15 mouse cellular contexts compared by ENCODE assay signal in genomic region chr6:144169791-144170190, GRCm38 (mm10).
DNase-seq lines count a peak whose midpoint lies in the region; ATAC-seq and TF ChIP-seq lines count a peak whose summit lies in the region.
"Had no signal": no experiment of that assay in that cellular context is flagged by ENCODE, and none has a peak within 500 bp of the region (broad histone marks: within the 10 kb centered on the region; RNA-seq: fewer than 3 reads in every experiment).

No protein-coding gene starts in this region.

- no peak overlapping the region for H3K9ac ChIP-seq in hindbrain, postnatal 0 days (replicated peaks; ENCODE audit: low read length)
- H3K9ac ChIP-seq in midbrain, embryonic 13.5 days (replicated peaks) = no peak overlapping the region
- H3K9ac ChIP-seq in midbrain, postnatal 0 days (replicated peaks; ENCODE audit: low read length, poor library complexity, severe bottlenecking) = no peak overlapping the region
- H3K9ac ChIP-seq in embryonic facial prominence, embryonic 11.5 days (replicated peaks; ENCODE audit: low read length) = no peak overlapping the region
- H3K9ac ChIP-seq in stomach, postnatal 0 days (ENCODE audit: low read length) = no peak overlapping the region
- H3K9ac ChIP-seq: lung, embryonic 14.5 days had no signal

- no peaks in the 10 kb centered on the region for H3K36me3 ChIP-seq in hindbrain, embryonic 10.5 days
- no peaks in the 10 kb centered on the region for H3K36me3 ChIP-seq in hindbrain, postnatal 0 days (ENCODE audit: insufficient read depth, low read length)
- H3K36me3 ChIP-seq in midbrain, embryonic 13.5 days = no peaks in the 10 kb centered on the region
- H3K36me3 ChIP-seq in midbrain, postnatal 0 days (ENCODE audit: insufficient read depth, low read length) = no peaks in the 10 kb centered on the region
- H3K36me3 ChIP-seq in embryonic facial prominence, embryonic 11.5 days (replicated peaks; ENCODE audit: control insufficient read depth, insufficient read depth, low read depth, low read length) = no peaks in the 10 kb centered on the region
- H3K36me3 ChIP-seq in stomach, postnatal 0 days (ENCODE audit: control insufficient read depth, insufficient read depth, low read length) = no peaks in the 10 kb centered on the region

- no peaks in the 10 kb centered on the region for H3K9me3 ChIP-seq in hindbrain, embryonic 10.5 days
- no peaks in the 10 kb centered on the region for H3K9me3 ChIP-seq in hindbrain, postnatal 0 days (ENCODE audit: low read length)
- H3K9me3 ChIP-seq in midbrain, embryonic 13.5 days = no peaks in the 10 kb centered on the region
- H3K9me3 ChIP-seq in midbrain, postnatal 0 days (ENCODE audit: low read length) = no peaks in the 10 kb centered on the region
- no peaks in the 10 kb centered on the region for H3K9me3 ChIP-seq in embryonic facial prominence, embryonic 11.5 days (replicated peaks; ENCODE audit: control insufficient read depth, low read length)
- no peaks in the 10 kb centered on the region for H3K9me3 ChIP-seq in stomach, postnatal 0 days (ENCODE audit: control insufficient read depth, low read length)

- no peak for TF ChIP-seq EP300 in stomach, postnatal 0 days (optimal IDR thresholded peaks at IDR 0.05)

- H3K27ac ChIP-seq in hindbrain, embryonic 10.5 days = peak overlapping the region; percentile 78
- H3K27ac ChIP-seq in hindbrain, postnatal 0 days = no peak overlapping the region
- H3K27ac ChIP-seq in midbrain, embryonic 13.5 days = no peak overlapping the region
- no peak overlapping the region for H3K27ac ChIP-seq in midbrain, postnatal 0 days (ENCODE audit: low read depth, low read length)
- 0 out of 2 replicates have a peak overlapping the region, but pooled peaks have one; percentile 20 for H3K27ac ChIP-seq in embryonic facial prominence, embryonic 11.5 days (replicated peaks; ENCODE audit: low read depth, low read length)
- 0 out of 2 replicates have a peak overlapping the region, but pooled peaks have one; percentile 24 for H3K27ac ChIP-seq in stomach, postnatal 0 days (replicated peaks)
- H3K27ac ChIP-seq: macrophage had no signal

- H3K4me1 ChIP-seq in hindbrain, embryonic 10.5 days (replicated peaks) = peaks cover 66% of the 10 kb centered on the region
- H3K4me1 ChIP-seq in hindbrain, postnatal 0 days (ENCODE audit: insufficient read depth, low read length) = peaks cover 14% of the 10 kb centered on the region
- H3K4me1 ChIP-seq in midbrain, embryonic 13.5 days (replicated peaks) = peaks cover 41% of the 10 kb centered on the region
- 0 out of 2 replicates have a peak, but pooled peaks cover 4% of the 10 kb centered on the region for H3K4me1 ChIP-seq in midbrain, postnatal 0 days (ENCODE audit: insufficient read depth, low read length)
- H3K4me1 ChIP-seq in embryonic facial prominence, embryonic 11.5 days (ENCODE audit: control insufficient read depth, insufficient read depth, low read length) = no peaks in the 10 kb centered on the region; the same call in 1 of the 2 replicates
- 0 out of 2 replicates have a peak, but pooled peaks cover 3% of the 10 kb centered on the region for H3K4me1 ChIP-seq in stomach, postnatal 0 days (replicated peaks; ENCODE audit: control insufficient read depth, insufficient read depth)

- no peak for ATAC-seq in hindbrain, postnatal 0 days
- ATAC-seq in midbrain, embryonic 13.5 days = 0 out of 2 replicates have a peak, but pooled peaks have one; percentile 32
- no peak for ATAC-seq in midbrain, postnatal 0 days (ENCODE audit: low FRiP score)
- 0 out of 2 replicates have a peak, but pooled peaks have one; percentile 32 for ATAC-seq in embryonic facial prominence, embryonic 11.5 days (replicated peaks; ENCODE audit: insufficient number of reproducible peaks, low FRiP score, low TSS enrichment, low read depth)
- ATAC-seq in stomach, postnatal 0 days (ENCODE audit: low FRiP score, low TSS enrichment) = no peak
- ATAC-seq: inflammation-experienced regulatory T-cells, adult 6 months had no signal

- 20% methylated on average over 4 of the region's 4 CpGs for WGBS in hindbrain, embryonic 10.5 days
- 36% methylated on average over 4 of the region's 4 CpGs for WGBS in hindbrain, postnatal 0 days
- WGBS in midbrain, embryonic 13.5 days = 12% methylated on average over 4 of the region's 4 CpGs
- 34% methylated on average over 4 of the region's 4 CpGs for WGBS in midbrain, postnatal 0 days
- 6% methylated on average over 4 of the region's 4 CpGs for WGBS in embryonic facial prominence, embryonic 11.5 days
- 34% methylated on average over 4 of the region's 4 CpGs for WGBS in stomach, postnatal 0 days

- no peak overlapping the region for H3K4me2 ChIP-seq in hindbrain, postnatal 0 days (ENCODE audit: low read depth, low read length)
- H3K4me2 ChIP-seq in midbrain, embryonic 13.5 days (replicated peaks) = no peak overlapping the region
- H3K4me2 ChIP-seq in midbrain, postnatal 0 days (ENCODE audit: low read depth, low read length, poor library complexity, severe bottlenecking) = no peak overlapping the region
- H3K4me2 ChIP-seq in embryonic facial prominence, embryonic 11.5 days (ENCODE audit: low read depth, low read length) = no peak overlapping the region
- no peak overlapping the region for H3K4me2 ChIP-seq in stomach, postnatal 0 days (replicated peaks; ENCODE audit: low read depth)
- H3K4me2 ChIP-seq: liver, embryonic 11.5 days; lung, embryonic 14.5 days had no signal

- no peaks in the 10 kb centered on the region for H3K27me3 ChIP-seq in hindbrain, embryonic 10.5 days (ENCODE audit: insufficient read depth, poor library complexity, severe bottlenecking)
- H3K27me3 ChIP-seq in hindbrain, postnatal 0 days (ENCODE audit: insufficient read depth, low read length) = no peaks in the 10 kb centered on the region
- no peaks in the 10 kb centered on the region for H3K27me3 ChIP-seq in midbrain, embryonic 13.5 days
- H3K27me3 ChIP-seq in midbrain, postnatal 0 days (ENCODE audit: insufficient read depth, low read length) = no peaks in the 10 kb centered on the region
- no peaks in the 10 kb centered on the region for H3K27me3 ChIP-seq in embryonic facial prominence, embryonic 11.5 days (ENCODE audit: control insufficient read depth, insufficient read depth, low read length)
- H3K27me3 ChIP-seq in stomach, postnatal 0 days (ENCODE audit: control insufficient read depth, insufficient read depth, low read length) = no peaks in the 10 kb centered on the region

- DNase-seq in hindbrain, embryonic 10.5 days (ENCODE audit: low spot score) = no peak
- DNase-seq in hindbrain, postnatal 0 days (ENCODE audit: low spot score) = no peak
- no peak for DNase-seq in midbrain, postnatal 0 days (ENCODE audit: low spot score)
- DNase-seq in embryonic facial prominence, embryonic 11.5 days (ENCODE audit: low spot score) = peak; percentile 37
- no peak for DNase-seq in stomach, postnatal 0 days (ENCODE audit: low spot score)
- no peak for DNase-seq in thymus, postnatal 36 days
- DNase-seq: adrenal gland, adult 2 months; cerebellum, adult 9-10 months; heart, postnatal 10 days; kidney, postnatal 36 days had no signal

- no peak for TF ChIP-seq CTCF in hindbrain, postnatal 0 days (IDR thresholded peaks at IDR 0.05; ENCODE audit: low read depth)
- no peak for TF ChIP-seq CTCF in midbrain, postnatal 0 days (IDR thresholded peaks at IDR 0.05)
- TF ChIP-seq CTCF in stomach, postnatal 0 days (IDR thresholded peaks at IDR 0.05; ENCODE audit: low read depth) = no peak

- H3K4me3 ChIP-seq in hindbrain, embryonic 10.5 days = no peak overlapping the region
- no peak overlapping the region for H3K4me3 ChIP-seq in hindbrain, postnatal 0 days (ENCODE audit: low read length)
- no peak overlapping the region for H3K4me3 ChIP-seq in midbrain, embryonic 13.5 days (replicated peaks)
- H3K4me3 ChIP-seq in midbrain, postnatal 0 days (ENCODE audit: low read depth, low read length) = no peak overlapping the region
- H3K4me3 ChIP-seq in embryonic facial prominence, embryonic 11.5 days (ENCODE audit: low read depth, low read length) = no peak overlapping the region
- no peak overlapping the region for H3K4me3 ChIP-seq in stomach, postnatal 0 days (ENCODE audit: low read depth, low read length)

Comparison
In these comparisons a context has a peak if more than half of its experiments do, and no peak if none do; other contexts are left out.
1. H3K27ac ChIP-seq: peak in hindbrain, embryonic 10.5 days (single experiment), embryonic facial prominence, embryonic 11.5 days (single experiment) and stomach, postnatal 0 days (single experiment); none in hindbrain, postnatal 0 days (single experiment), midbrain, embryonic 13.5 days (single experiment) and midbrain, postnatal 0 days (single experiment).
2. ATAC-seq: peak in midbrain, embryonic 13.5 days (single experiment) and embryonic facial prominence, embryonic 11.5 days (single experiment); none in hindbrain, postnatal 0 days (single experiment), midbrain, postnatal 0 days (single experiment) and stomach, postnatal 0 days (single experiment).